Mouse (Mus musculus) spleen, adult 2 months (tissue): ENCODE data around the gene Klrb1a. TPM values are rescaled to one million over a fixed set of nuclear protein-coding genes. Genes with fewer than 3 reads are reported as not detected.
"Not testable (repeated sequence)": the region's sequence is repeated elsewhere in the genome, so short reads cannot be mapped to it uniquely, and the experiment has no call there.

ENCODE experiments used
- DNase-seq, 2 experiments: peaks; one replicate each; pipeline versions ENCODE4 v3.0.0 to v3.0.0-alpha.2; 2012 to 2021; ENCODE audit warnings: low spot score in 2 of 2, low read depth in 1 of 2
- H3K27ac ChIP-seq: fragments of 200-500 bp; 2 replicates; pipeline ENCODE4 v1.5.1; 2012; ENCODE audit warnings: low read length, inconsistent platforms; ENCODE audit not compliant: insufficient read depth
- H3K27me3 ChIP-seq: fragments of 200-500 bp; 2 replicates; pipeline ENCODE4 v1.6.1; 2012; ENCODE audit warnings: mild to moderate bottlenecking, moderate library complexity, low read length, inconsistent platforms; ENCODE audit not compliant: control insufficient read depth, insufficient read depth
- H3K36me3 ChIP-seq: fragments of 200-500 bp; 2 replicates; pipeline ENCODE4 v1.6.1; 2012; ENCODE audit warnings: mild to moderate bottlenecking, low read length, inconsistent platforms; ENCODE audit not compliant: control insufficient read depth, insufficient read depth
- H3K4me1 ChIP-seq: fragments of 200-500 bp; 2 replicates; pipeline ENCODE4 v1.6.1; 2011; ENCODE audit warnings: inconsistent platforms; ENCODE audit not compliant: control insufficient read depth, insufficient read depth, insufficient read length
- H3K4me3 ChIP-seq: fragments of 200-500 bp; 2 replicates; pipeline ENCODE4 v1.5.1; 2011; ENCODE audit warnings: mild to moderate bottlenecking, inconsistent platforms; ENCODE audit not compliant: insufficient read depth, insufficient read length; ENCODE audit errors: extremely low read depth
- CTCF ChIP-seq: fragments of 200-500 bp; IDR thresholded peaks from 2 replicates; pipeline ENCODE4 v1.5.1; 2011; ENCODE audit warnings: mild to moderate bottlenecking, inconsistent platforms; ENCODE audit not compliant: insufficient read depth, insufficient read length, insufficient replicate concordance; ENCODE audit errors: extremely low read depth
- POLR2A ChIP-seq: fragments of 200-500 bp; IDR thresholded peaks from 2 replicates; pipeline ENCODE4 v1.6.1; 2011; ENCODE audit warnings: low read depth, low read length, inconsistent platforms
- WGBS: fragments of 180-500 bp; shearing (Covaris S2); methylation state at CpG from one replicate; pipeline ENCODE4 v1.1.7; 2018; 5-methylcytosine and 5-hydroxymethylcytosine counted together
- polyA plus RNA-seq: library from polyadenylated mRNA; depleted of rRNA; stranded (reverse); fragments of >200 nt; gene quantifications from 2 replicates; pipeline ENCODE4 v1.2.3, GENCODE M21; 2012; rRNA removed

Gene Klrb1a
- polyA plus RNA-seq, result 1.2 and 3.0 TPM in 2 replicates

DNA sequence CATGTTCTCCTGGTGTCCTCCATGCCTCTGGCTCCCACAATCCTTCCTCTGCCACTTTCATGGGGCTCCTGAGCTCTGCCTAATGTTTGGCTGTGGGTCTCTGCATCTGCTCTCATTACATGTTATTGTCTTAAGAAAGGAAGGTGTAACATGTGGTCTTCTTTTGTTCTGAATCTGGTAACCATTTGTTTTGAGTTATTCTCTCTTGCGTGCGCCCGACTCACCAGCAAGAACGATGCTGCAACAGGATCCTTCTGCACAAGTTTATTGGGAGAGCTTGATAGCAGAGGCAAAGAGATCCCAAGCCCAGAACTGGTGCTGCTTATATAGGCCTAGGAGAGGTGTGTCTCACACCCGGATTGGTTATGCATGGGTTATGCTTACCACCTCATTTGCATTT lies at the start of gene Klrb1a:
TSS of gene Klrb1a (minus strand) at position 101 of the 400 bp plus-strand sequence.
- 92% methylated on average over 5 of the region's 5 CpGs for WGBS
- not testable (repeated sequence) for H3K27ac ChIP-seq, H3K27me3 ChIP-seq, H3K36me3 ChIP-seq, DNase-seq, H3K4me1 ChIP-seq, H3K4me3 ChIP-seq

DNA sequence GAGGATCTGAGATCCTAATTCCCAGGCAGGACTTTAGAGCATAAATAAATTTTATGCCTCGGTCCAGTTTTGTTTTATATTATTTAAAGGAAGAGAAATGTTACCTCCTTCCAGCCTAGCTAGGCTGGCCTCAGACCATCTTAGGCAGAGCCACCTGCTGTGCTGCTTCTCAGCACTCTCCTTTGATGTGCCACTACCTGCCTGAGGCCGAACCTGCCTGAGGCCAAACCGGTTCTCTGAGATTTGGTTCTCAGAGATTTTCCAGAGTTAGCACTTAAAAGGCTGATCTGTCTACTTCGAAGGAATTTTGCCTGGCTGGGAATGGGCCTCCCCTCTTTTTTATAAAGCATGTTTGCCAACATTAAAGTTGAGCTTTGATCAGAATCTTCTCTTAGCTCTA lies 46.6 kb upstream of the Klrb1a start:
- Histone ChIP-seq H3K36me3 (no peaks in the 10 kb centered on the region), H3K27ac (no peak overlapping the region), H3K4me1 (no peaks in the 10 kb centered on the region), H3K27me3 (no peaks in the 10 kb centered on the region), H3K4me3 (no peak overlapping the region)
- no peak for DNase-seq
- TF ChIP-seq CTCF (no peak), POLR2A (no peak)
- WGBS, result 74% methylated on average over 4 of the region's 4 CpGs

DNA sequence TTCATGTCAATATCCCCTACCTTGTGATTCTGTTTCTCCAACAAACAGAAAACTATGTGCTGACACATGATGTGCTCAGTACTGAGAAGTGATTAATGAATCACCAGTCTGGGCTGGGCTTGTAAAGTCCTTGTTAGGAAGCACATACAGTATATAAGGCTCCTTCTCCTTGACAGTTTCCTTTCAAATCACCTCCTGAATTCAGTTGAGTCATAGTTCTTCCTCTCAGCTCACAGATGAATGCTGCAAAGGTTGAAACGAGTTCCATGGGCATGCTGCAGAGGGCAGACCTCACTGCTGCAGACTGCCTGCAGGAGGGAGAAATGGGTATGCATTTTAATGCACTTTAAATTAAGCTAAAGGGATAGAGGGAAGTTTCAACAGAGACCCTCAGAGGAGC lies 38.9 kb upstream of the Klrb1a start, which contains the start of gene Clec2h:
TSS of gene Clec2h (plus strand) at position 180 of the 400 bp plus-strand sequence.
- WGBS, result 7% methylated on average over 1 of the region's 1 CpGs
- no peaks in the 10 kb centered on the region for H3K27me3 ChIP-seq
- no peak within 1 kb of the TSS for H3K27ac ChIP-seq
- H3K4me1 ChIP-seq, result no peaks in the 10 kb centered on the region; the same call in 1 of the 2 replicates
- no peak within 1 kb of the TSS for H3K4me3 ChIP-seq
- DNase-seq, result no peak
- TF ChIP-seq CTCF (peak; percentile 15; the same call in 1 of the 2 replicates), POLR2A (no peak)
- no peaks in the 10 kb centered on the region for H3K36me3 ChIP-seq

DNA sequence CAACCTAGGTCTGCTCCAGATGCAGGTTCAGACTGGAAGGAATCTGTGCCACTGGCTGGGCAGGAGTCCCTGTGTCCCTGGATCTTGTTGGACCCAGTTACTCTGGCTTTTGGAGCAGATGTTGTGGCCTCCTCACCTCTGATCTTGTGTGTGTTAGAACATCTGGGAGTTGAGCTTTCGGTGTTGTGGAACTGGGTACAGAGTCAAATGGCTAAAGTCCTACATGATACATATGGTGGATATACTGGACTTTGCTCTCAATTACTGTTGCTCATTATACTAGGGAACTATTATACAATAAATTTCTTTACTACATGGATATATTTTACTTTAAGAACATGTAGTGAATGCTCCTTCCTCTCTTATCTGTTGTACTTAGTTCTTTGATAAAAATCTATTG lies 37.9 kb upstream of the Klrb1a start:
- no peak for DNase-seq
- no peaks in the 10 kb centered on the region for H3K27me3 ChIP-seq
- no peaks in the 10 kb centered on the region; the same call in 1 of the 2 replicates for H3K4me1 ChIP-seq
- TF ChIP-seq POLR2A (no peak), CTCF (no peak)
- H3K36me3 ChIP-seq, result no peaks in the 10 kb centered on the region
- H3K4me3 ChIP-seq, result no peak overlapping the region
- WGBS, result 95% methylated on average over 1 of the region's 1 CpGs
- no peak overlapping the region for H3K27ac ChIP-seq

DNA sequence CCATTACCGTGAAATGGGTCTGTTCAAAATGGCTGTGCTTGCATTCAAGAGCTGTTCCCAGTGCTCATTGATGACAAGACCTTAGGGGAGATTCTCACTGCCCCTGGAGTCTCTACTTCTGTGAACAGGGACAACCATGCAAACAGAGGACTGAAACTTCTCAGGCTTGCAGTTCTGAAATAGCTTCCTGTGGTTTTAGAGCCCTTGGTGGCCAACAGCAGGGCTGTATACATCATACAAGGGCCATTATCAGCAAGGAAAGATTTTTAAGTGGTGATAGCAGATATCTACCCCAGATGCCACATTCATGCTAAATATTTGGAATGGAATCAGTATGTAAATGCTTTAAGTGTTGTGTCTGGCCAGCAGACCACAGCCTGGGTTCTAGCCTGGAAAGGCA lies 29.6 kb upstream of the Klrb1a start:
- WGBS, result 84% methylated on average over 1 of the region's 1 CpGs
- Histone ChIP-seq H3K27ac (no peak overlapping the region), H3K36me3 (no peaks in the 10 kb centered on the region), H3K27me3 (no peaks in the 10 kb centered on the region), H3K4me1 (peaks cover 14% of the 10 kb centered on the region; the same call in 1 of the 2 replicates), H3K4me3 (no peak overlapping the region)
- no peak for TF ChIP-seq POLR2A
- no peak for TF ChIP-seq CTCF
- DNase-seq, result no peak

DNA sequence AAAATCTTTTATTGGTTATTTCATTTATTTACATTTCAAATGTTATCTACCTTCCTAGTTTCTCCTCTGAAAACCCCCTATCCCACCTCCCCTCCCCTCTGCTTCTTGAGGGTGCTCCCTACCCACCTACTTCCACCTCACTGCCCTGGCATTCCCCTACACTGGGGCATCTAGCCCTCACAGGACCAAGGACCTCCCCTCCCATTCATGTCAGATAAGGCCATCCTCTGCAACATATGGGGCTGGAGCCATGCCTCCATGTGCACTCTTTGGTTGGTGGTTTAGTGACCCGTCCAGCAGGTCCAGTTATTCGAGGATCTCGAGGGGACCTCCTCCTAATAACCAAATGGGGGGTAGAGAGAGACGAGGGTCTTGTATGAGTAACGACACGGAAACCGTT lies 27.5 kb upstream of the Klrb1a start:
- DNase-seq, H3K27me3 ChIP-seq, H3K27ac ChIP-seq, H3K4me3 ChIP-seq, H3K36me3 ChIP-seq: not testable (repeated sequence)
- 89% methylated on average over 7 of the region's 7 CpGs for WGBS
- peaks cover 14% of the 10 kb centered on the region; the same call in 1 of the 2 replicates for H3K4me1 ChIP-seq

DNA sequence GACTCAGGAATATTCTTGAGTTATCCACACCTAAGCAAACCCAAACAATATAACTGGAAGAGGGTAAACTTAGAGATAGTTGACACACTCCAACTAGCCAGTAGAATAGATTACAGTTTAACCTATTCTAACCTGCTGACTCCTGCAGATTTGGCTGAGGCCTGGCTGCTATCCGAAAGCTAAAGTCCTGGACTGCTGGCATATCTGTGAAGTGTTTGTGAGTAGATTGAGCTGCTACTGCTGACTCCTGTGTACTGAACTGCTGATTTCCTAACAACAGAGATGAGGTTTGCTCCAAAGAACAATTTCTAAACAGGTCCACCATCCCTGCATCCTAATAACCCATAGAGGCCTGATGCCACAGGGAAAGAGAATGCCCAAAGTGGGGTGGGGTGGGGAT lies 26.9 kb upstream of the Klrb1a start:
- TF ChIP-seq CTCF, result no peak
- no peak for TF ChIP-seq POLR2A
- H3K4me3 ChIP-seq, result no peak overlapping the region
- DNase-seq, result no peak
- H3K36me3 ChIP-seq, result no peaks in the 10 kb centered on the region
- no peak overlapping the region for H3K27ac ChIP-seq
- no peaks in the 10 kb centered on the region for H3K27me3 ChIP-seq
- WGBS, result 100% methylated on average over 1 of the region's 1 CpGs
- peaks cover 14% of the 10 kb centered on the region; the same call in 1 of the 2 replicates for H3K4me1 ChIP-seq

DNA sequence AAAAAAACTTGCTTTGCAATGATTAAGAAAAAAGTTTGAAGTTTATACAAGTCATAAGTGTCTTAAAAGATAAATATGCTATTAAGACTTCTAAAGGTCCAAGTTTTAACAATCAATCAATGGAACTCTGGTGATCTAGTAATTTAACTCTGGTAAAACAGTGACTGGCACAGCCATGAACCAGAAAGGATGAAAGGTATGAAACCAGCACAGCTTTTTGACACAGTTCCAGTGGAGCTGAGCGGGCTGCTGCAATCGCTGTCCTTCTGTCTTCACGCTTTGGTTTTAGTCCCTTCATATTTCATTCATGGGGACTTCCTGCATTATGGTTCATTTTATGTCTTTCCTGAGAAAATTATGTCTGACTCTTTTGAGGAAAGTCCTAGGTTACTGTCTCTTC lies 26.3 kb upstream of the Klrb1a start:
- Histone ChIP-seq H3K36me3 (no peaks in the 10 kb centered on the region), H3K4me1 (peaks cover 14% of the 10 kb centered on the region; the same call in 1 of the 2 replicates), H3K27me3 (no peaks in the 10 kb centered on the region), H3K4me3 (no peak overlapping the region), H3K27ac (no peak overlapping the region)
- no peak for DNase-seq
- no peak for TF ChIP-seq POLR2A
- TF ChIP-seq CTCF, result no peak
- 92% methylated on average over 3 of the region's 3 CpGs for WGBS

DNA sequence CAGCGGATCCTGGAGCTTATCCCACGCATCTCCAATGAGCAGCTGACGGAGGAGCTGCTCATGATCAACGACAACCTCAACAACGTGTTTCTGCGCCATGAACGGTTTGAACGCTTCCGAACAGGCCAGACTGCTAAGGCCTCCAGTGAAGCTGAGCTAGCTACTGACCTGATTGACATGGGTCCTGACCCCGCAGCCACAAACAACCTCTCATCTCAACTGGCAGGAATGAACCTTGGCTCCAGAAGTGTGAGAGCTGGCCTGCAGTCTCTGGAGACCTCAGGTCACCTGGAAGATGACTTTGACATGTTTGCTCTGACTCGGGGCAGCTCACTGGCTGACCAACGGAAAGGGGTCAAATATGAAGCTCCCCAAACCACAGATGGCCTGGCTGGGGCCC lies 22.4 kb upstream of the Klrb1a start:
- H3K4me3 ChIP-seq, H3K27me3 ChIP-seq, H3K36me3 ChIP-seq, DNase-seq, H3K27ac ChIP-seq: not testable (repeated sequence)
- 94% methylated on average over 12 of the region's 12 CpGs for WGBS
- peaks cover 14% of the 10 kb centered on the region for H3K4me1 ChIP-seq

DNA sequence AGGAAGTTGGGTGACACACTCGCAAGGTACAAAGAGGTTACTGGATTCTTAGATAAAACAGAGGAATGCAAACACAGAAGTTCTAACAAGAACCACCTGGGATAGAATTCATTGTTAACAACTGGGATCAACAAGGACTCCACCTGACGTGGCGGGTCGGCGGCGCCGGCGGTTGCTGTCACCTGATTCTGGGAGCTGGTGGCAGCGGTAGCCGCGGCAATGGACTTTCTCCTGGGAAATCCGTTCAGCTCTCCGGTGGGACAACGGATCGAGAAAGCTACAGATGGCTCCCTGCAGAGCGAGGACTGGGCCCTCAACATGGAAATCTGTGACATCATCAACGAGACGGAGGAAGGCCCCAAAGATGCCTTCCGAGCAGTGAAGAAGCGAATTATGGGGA lies 21.4 kb upstream of the Klrb1a start:
- 95% methylated on average over 20 of the region's 20 CpGs for WGBS
- peak overlapping the region; percentile 71; the same call in 1 of the 2 replicates for H3K27ac ChIP-seq

More for the DNA sequence above, 21.4 kb upstream of the Klrb1a start:
- not testable (repeated sequence) for H3K36me3 ChIP-seq, H3K27me3 ChIP-seq, DNase-seq, H3K4me3 ChIP-seq
- peaks cover 14% of the 10 kb centered on the region for H3K4me1 ChIP-seq
